Mouse (Mus musculus) heart, postnatal 0 days (tissue): Measurements from ENCODE around the gene Il19.

Experiments
- CTCF ChIP-seq: IDR thresholded peaks from 2 replicates; pipeline ENCODE4 v1.5.1; 2016; ENCODE audit warnings: antibody characterized with exemption, control low read depth, low read depth
- EP300 ChIP-seq: IDR thresholded peaks from 2 replicates; pipeline ENCODE4 v1.6.1; 2016; ENCODE audit warnings: antibody characterized with exemption, low read depth

DNA sequence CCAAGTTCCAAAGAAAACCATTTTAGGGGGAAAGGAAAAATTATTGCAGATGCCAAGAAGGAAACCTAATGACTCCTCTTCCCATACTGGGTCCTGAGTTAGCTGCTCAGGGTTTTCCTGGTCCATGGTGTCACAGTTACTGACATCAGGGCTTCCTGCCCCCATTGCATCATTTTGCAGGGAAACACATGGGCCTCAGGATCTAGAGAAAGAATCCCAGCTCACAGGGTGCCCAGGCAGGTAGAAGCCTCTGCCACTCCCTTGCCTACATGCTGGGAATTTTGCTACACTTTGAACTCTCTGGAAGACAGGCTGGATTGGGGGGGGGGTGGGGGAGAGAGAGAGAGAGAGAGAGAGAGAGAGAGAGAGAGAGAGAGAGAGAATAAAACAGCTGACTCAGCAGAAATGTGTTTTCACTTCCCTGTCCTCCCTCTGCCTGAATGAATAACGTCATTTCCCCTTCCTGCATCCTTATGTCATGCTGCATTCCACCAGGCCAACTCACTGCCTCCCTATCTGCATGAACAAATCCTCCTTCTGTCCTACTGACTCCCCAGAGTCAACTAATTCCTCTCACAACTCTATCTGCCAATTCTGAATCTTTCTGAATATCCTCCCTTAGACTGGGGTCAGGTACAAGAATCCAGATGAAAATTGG, 21.5 kb downstream of the Il19 start:
- no peak for TF ChIP-seq EP300
- TF ChIP-seq CTCF: no peak
